Mouse (Mus musculus): ENCODE measurements around the gene Slc2a8. TPM values are rescaled to one million over a fixed set of nuclear protein-coding genes. Genes with fewer than 3 reads are reported as not detected.
A peak's percentile ranks its signal among the peaks of the same experiment; 100 is the strongest.

Slc2a8 gene
- polyA plus RNA-seq, 1 experiment = 4.3 TPM

DNA sequence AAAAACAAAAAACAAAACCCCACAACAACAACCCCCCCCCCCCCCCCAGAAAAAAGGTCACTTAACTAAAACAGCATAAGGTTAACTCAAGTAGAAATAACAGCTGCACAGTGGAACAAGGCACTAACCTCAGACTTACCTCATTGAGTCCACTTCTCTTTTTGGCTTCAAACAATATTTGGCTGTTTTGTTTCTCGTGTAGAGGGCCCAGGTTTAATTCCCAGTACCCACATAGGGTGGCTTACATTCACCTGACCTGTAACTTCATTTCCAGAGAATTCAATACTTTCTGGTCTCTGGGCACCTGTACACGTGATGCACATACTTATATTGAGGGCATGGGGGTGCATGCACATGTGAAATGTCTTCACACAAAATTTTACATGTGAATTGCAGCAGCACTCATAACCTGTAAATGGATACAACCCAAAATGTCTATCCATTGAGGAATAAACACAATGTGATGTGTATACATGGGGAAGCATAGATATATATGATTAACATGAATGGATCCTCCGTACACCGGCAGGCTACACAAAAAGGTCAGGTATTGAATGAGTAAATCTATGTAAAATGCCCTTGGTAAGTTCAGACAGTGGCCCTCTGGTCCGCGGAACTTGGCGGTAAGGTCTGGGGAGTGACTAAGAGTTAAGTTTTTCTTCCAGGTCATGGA, 16.2 kb downstream of the Slc2a8 start:
- H3K4me1 ChIP-seq (ENCODE audit: control insufficient read depth) = peaks cover 76% of the 10 kb centered on the region
- H3K4me3 ChIP-seq (replicated peaks) = peak overlapping the region; percentile 68

DNA sequence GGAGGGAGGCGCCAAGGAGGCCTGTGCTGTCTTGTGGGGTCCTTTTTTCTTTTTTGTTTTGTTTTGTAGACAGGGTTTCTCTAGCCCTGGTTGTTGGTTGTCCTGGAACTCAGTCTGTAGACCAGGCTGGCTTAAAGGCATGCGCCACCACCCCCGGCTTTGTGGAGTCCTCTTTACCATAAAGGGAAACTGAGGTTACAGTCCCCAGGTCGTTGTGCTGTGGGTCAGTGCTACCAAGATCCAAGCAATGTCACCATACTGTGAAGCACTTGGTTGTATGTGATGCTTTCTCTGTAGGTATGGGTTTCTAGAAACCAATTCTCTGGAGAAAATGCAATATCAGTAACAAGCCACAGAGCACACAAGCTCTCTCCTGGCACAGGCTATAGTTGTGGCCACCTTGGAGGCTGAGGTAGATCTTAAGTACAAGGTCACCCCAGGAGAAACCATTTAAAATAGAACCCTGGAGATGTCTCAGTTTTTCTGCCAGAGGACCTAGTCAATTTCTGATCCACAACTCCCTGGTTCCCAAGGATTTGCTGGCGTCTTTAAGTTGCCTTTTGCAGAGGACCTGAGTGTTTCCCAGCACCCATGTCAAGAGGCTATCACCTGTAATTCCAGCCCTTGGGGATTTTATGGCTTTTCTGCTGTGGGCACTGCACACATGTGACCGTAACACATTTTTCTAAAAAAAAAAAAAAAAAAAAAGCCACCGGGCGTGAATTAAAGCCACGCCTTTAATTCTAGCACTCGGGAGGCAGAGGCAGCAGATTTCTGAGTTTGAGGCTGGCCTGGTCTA, 17.0 kb downstream of the Slc2a8 start:
- H3K36me3 ChIP-seq (ENCODE audit: control insufficient read depth) = peaks cover 32% of the 10 kb centered on the region

More for the DNA sequence above, 16.2 kb downstream of the Slc2a8 start:
- H3K36me3 ChIP-seq (ENCODE audit: control insufficient read depth) = peaks cover 32% of the 10 kb centered on the region
- H3K27me3 ChIP-seq (ENCODE audit: control insufficient read depth) = no peaks in the 10 kb centered on the region
- H3K9me3 ChIP-seq (ENCODE audit: control insufficient read depth, low read length) = no peaks in the 10 kb centered on the region
- TF ChIP-seq GATA1 (IDR thresholded peaks at IDR 0.05; ENCODE audit: low read length) = no peak
- no peak for TF ChIP-seq TAL1 (IDR thresholded peaks at IDR 0.05; ENCODE audit: low read length)

GRCm38 (mm10) chr2:32963981-32964380, 17.9 kb downstream of the Slc2a8 start:
- Histone ChIP-seq H3K9me3 (ENCODE audit: control insufficient read depth, low read length) (no peaks in the 10 kb centered on the region), H3K4me1 (ENCODE audit: control insufficient read depth) (peaks cover 81% of the 10 kb centered on the region), H3K4me3 (replicated peaks) (peak overlapping the region; percentile 75), H3K27me3 (ENCODE audit: control insufficient read depth) (no peaks in the 10 kb centered on the region), H3K36me3 (ENCODE audit: control insufficient read depth) (peaks cover 32% of the 10 kb centered on the region)
- TF ChIP-seq GATA1 (IDR thresholded peaks at IDR 0.05; ENCODE audit: low read length) (no peak), TAL1 (IDR thresholded peaks at IDR 0.05; ENCODE audit: low read length) (no peak)

More for the DNA sequence above, 17.0 kb downstream of the Slc2a8 start:
- Histone ChIP-seq H3K4me3 (replicated peaks) (no peak overlapping the region), H3K27me3 (ENCODE audit: control insufficient read depth) (no peaks in the 10 kb centered on the region), H3K4me1 (ENCODE audit: control insufficient read depth) (peaks cover 81% of the 10 kb centered on the region), H3K9me3 (ENCODE audit: control insufficient read depth, low read length) (no peaks in the 10 kb centered on the region)
- TF ChIP-seq TAL1 (IDR thresholded peaks at IDR 0.05; ENCODE audit: low read length) (no peak), GATA1 (IDR thresholded peaks at IDR 0.05; ENCODE audit: low read length) (no peak)

GRCm38 (mm10) chr2:32963544-32963943, 18.3 kb downstream of the Slc2a8 start:
- TF ChIP-seq TAL1 (IDR thresholded peaks at IDR 0.05; ENCODE audit: low read length) = no peak
- no peak for TF ChIP-seq GATA1 (IDR thresholded peaks at IDR 0.05; ENCODE audit: low read length)
- Histone ChIP-seq H3K36me3 (ENCODE audit: control insufficient read depth) (peaks cover 32% of the 10 kb centered on the region), H3K9me3 (ENCODE audit: control insufficient read depth, low read length) (no peaks in the 10 kb centered on the region), H3K4me3 (replicated peaks) (peak overlapping the region; percentile 75), H3K27me3 (ENCODE audit: control insufficient read depth) (no peaks in the 10 kb centered on the region), H3K4me1 (ENCODE audit: control insufficient read depth) (peaks cover 81% of the 10 kb centered on the region)

DNA sequence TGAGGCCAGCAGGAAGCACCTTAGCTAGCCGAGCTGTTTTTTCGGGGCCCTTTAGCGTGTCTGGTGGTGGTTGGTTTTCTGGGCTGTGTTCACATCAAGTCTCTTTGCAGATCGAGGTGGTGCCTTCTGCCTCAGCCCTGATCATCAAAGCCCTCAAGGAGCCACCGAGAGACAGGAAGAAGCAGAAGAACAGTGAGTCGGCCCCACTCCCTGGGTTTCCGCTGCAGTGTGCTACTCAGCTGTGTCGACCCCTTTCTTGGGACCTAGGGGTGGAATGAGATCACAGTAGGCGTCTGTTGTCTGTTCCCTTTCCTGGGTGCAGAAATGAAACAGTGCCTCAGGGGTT, 19.0 kb downstream of the Slc2a8 start:
- no peak for TF ChIP-seq TAL1 (IDR thresholded peaks at IDR 0.05; ENCODE audit: low read length)
- TF ChIP-seq GATA1 (IDR thresholded peaks at IDR 0.05; ENCODE audit: low read length) = no peak
- H3K27me3 ChIP-seq (ENCODE audit: control insufficient read depth) = no peaks in the 10 kb centered on the region
- peaks cover 32% of the 10 kb centered on the region for H3K36me3 ChIP-seq (ENCODE audit: control insufficient read depth)
- H3K4me3 ChIP-seq (replicated peaks) = peak overlapping the region; percentile 75
- no peaks in the 10 kb centered on the region for H3K9me3 ChIP-seq (ENCODE audit: control insufficient read depth, low read length)
- H3K4me1 ChIP-seq (ENCODE audit: control insufficient read depth) = peaks cover 74% of the 10 kb centered on the region

DNA sequence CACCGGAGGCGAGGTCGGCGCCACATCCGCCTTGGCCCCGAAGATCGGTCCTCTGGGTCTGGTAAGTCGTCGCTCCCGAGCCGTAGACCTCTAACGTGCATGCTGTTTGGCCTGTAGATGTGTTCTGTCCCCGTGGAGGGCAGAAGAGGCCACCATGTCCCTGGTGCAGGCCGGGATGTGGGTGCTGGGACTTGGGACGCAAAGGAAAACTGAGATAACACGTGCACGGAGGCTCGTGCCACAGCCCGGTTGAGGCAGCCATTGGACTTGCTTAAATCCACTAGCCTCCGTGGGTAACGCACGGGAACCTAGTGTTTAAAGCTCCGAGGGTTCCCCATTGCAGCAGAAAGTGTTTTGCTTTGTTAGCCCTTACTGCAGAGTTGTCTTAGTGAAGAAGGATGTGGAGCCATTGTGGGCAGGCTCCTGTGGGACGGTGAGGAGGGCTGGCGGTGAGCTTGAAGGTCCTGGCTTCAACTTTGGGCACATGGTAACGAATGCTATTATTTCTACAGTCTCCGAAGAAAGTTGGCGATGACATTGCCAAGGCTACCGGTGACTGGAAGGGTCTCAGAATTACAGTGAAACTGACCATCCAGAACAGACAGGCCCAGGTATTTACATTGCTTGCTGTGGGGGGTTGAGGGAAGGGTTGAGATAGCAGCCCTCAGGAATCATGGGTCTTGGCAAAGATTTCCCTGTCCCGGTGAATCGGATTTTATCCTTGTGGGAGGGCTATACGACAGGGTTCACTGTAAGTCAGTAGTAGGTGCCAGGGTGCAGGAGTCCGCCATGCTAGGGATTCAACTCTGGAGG, 19.6 kb downstream of the Slc2a8 start:
- H3K27me3 ChIP-seq (ENCODE audit: control insufficient read depth) = no peaks in the 10 kb centered on the region
- peaks cover 68% of the 10 kb centered on the region for H3K4me1 ChIP-seq (ENCODE audit: control insufficient read depth)
- H3K4me3 ChIP-seq (replicated peaks) = peak overlapping the region; percentile 75
- peaks cover 32% of the 10 kb centered on the region for H3K36me3 ChIP-seq (ENCODE audit: control insufficient read depth)
- TF ChIP-seq TAL1 (IDR thresholded peaks at IDR 0.05; ENCODE audit: low read length) = no peak
- TF ChIP-seq GATA1 (IDR thresholded peaks at IDR 0.05; ENCODE audit: low read length) = no peak
- no peaks in the 10 kb centered on the region for H3K9me3 ChIP-seq (ENCODE audit: control insufficient read depth, low read length)

DNA sequence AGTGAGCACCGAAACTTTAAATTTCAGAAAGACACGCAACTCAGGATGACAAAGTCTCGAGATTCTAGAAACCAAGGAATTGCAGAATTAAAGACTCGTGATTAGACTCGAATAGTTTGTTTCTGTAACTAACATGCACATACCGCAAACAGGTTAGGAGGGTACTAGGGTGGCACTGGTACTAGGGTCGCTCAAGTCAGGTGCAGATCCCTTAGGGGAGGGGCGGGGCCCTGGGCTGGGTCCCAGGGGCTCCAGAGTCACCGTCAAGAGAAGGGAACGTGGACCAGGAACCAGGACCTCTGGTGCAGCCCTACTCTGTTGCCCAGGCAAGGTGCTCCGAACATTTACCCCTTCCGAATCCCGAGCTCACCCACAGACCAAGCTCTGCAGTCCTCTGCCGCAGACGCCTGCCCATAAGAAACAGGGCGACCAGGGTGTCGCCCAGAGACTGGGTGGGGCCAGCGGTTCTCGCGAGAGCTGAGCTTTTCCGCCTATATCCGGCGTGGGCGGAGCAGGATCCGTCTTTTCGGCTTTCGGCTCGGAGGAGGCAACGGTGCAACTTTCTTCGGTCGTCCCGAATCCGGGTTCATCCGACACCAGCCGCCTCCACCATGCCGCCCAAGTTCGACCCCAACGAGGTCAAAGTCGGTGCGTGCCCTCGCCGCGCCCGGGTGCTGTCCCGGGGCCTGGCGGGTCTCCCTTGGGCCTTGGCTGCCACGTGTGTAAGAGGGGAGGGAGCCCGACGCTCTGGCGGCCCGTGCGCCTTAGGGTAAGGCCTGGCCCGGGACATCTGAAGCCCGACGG, 20.5 kb downstream of the Slc2a8 start, which contains the start of the genes Rpl12 and Lrsam1:
Rpl12 (plus strand) TSS at position 368 of the 804 bp plus-strand sequence.
Lrsam1 (minus strand) TSS at position 423 of the 804 bp plus-strand sequence.
- peaks cover 37% of the 10 kb centered on the region for H3K36me3 ChIP-seq (ENCODE audit: control insufficient read depth)
- peaks cover 59% of the 10 kb centered on the region for H3K4me1 ChIP-seq (ENCODE audit: control insufficient read depth)
- no peaks in the 10 kb centered on the region for H3K27me3 ChIP-seq (ENCODE audit: control insufficient read depth)
- no peaks in the 10 kb centered on the region for H3K9me3 ChIP-seq (ENCODE audit: control insufficient read depth, low read length)
- H3K4me3 ChIP-seq (replicated peaks) = peak within 1 kb of the TSS; percentile 75
- TF ChIP-seq GATA1 (IDR thresholded peaks at IDR 0.05; ENCODE audit: low read length) (no peak), TAL1 (IDR thresholded peaks at IDR 0.05; ENCODE audit: low read length) (no peak)

GRCm38 (mm10) chr2:32960273-32960672, 21.6 kb downstream of the Slc2a8 start:
- peak overlapping the region; percentile 75 for H3K4me3 ChIP-seq (replicated peaks)
- no peaks in the 10 kb centered on the region for H3K9me3 ChIP-seq (ENCODE audit: control insufficient read depth, low read length)
- H3K4me1 ChIP-seq (ENCODE audit: control insufficient read depth) = peaks cover 49% of the 10 kb centered on the region
- peaks cover 40% of the 10 kb centered on the region for H3K36me3 ChIP-seq (ENCODE audit: control insufficient read depth)
- no peaks in the 10 kb centered on the region for H3K27me3 ChIP-seq (ENCODE audit: control insufficient read depth)
- TF ChIP-seq TAL1 (IDR thresholded peaks at IDR 0.05; ENCODE audit: low read length) = no peak
- no peak for TF ChIP-seq GATA1 (IDR thresholded peaks at IDR 0.05; ENCODE audit: low read length)
